Mouse (Mus musculus) Muller cell, postnatal 12 days (primary cell): Measurements from ENCODE around the gene Agbl2.

ENCODE experiments used
- DNase-seq: peaks from one replicate; pipeline ENCODE4 v3.0.0-alpha.2; 2015; ENCODE audit errors: inconsistent ontology term

Gene Agbl2

GRCm38 (mm10) chr2:90870136-90870601 is 87.6 kb downstream of the Agbl2 start:
- no peak for DNase-seq

- DNase-seq = no peak
These were observed 88.8 kb downstream of the Agbl2 start for GRCm38 (mm10) chr2:90871180-90871961.

- no peak for DNase-seq
These were observed 91.5 kb downstream of the Agbl2 start for GRCm38 (mm10) chr2:90874025-90874424.

- DNase-seq = no peak
These were observed 92.7 kb downstream of the Agbl2 start for GRCm38 (mm10) chr2:90875239-90875638.

- no peak for DNase-seq
These were observed 95.2 kb downstream of the Agbl2 start for GRCm38 (mm10) chr2:90877584-90878259.

- DNase-seq = no peak
These were observed 96.9 kb downstream of the Agbl2 start for GRCm38 (mm10) chr2:90879419-90879818.

GRCm38 (mm10) chr2:90880144-90880785 is 97.7 kb downstream of the Agbl2 start:
- no peak for DNase-seq

- no peak for DNase-seq
These were observed 99.3 kb downstream of the Agbl2 start for GRCm38 (mm10) chr2:90881824-90882223.
